Mouse (Mus musculus) cortical plate, adult 2 months (tissue): ENCODE data around the gene Pstpip1. TPM values are rescaled to one million over a fixed set of nuclear protein-coding genes. Genes with fewer than 3 reads are reported as not detected.

Experiments
- H3K27ac ChIP-seq: fragments of 200-500 bp; 2 replicates; pipeline ENCODE4 v1.5.1; 2012; ENCODE audit warnings: low read length, control low read depth, inconsistent platforms; ENCODE audit not compliant: insufficient read depth
- H3K4me1 ChIP-seq: fragments of 200-500 bp; 2 replicates; pipeline ENCODE4 v1.6.1; 2011; ENCODE audit warnings: low read length; ENCODE audit not compliant: control insufficient read depth, insufficient read depth
- H3K4me3 ChIP-seq: fragments of 200-500 bp; 2 replicates; pipeline ENCODE4 v1.5.1; 2011; ENCODE audit warnings: mild to moderate bottlenecking, low read length, control low read depth; ENCODE audit not compliant: insufficient read depth
- CTCF ChIP-seq: fragments of 200-500 bp; IDR thresholded peaks from 2 replicates; pipeline ENCODE4 v1.5.1; 2011; ENCODE audit warnings: mild to moderate bottlenecking, control low read depth, low read length; ENCODE audit not compliant: insufficient read depth; ENCODE audit errors: extremely low read depth
- POLR2A ChIP-seq: fragments of 200-500 bp; IDR thresholded peaks from 2 replicates; pipeline ENCODE4 v1.6.1; 2011; ENCODE audit warnings: mild to moderate bottlenecking, low read length, control low read depth; ENCODE audit not compliant: insufficient read depth; ENCODE audit errors: extremely low read depth
- polyA plus RNA-seq: library from polyadenylated mRNA; depleted of rRNA; stranded (reverse); fragments of >200 nt; gene quantifications from 2 replicates; pipeline ENCODE4 v1.2.3, GENCODE M21; 2012; rRNA removed

Pstpip1 gene
- 2.7 and 3.2 TPM in 2 replicates for polyA plus RNA-seq

GRCm38 (mm10) chr9:56089778-56090520, at the start of gene Pstpip1:
TSS of gene Pstpip1 (plus strand) at chr9:56089962.
- no peak for TF ChIP-seq CTCF
- no peak for TF ChIP-seq POLR2A
- Histone ChIP-seq H3K4me3 (no peak within 1 kb of the TSS), H3K4me1 (peaks cover 2% of the 10 kb centered on the region), H3K27ac (no peak within 1 kb of the TSS)

DNA sequence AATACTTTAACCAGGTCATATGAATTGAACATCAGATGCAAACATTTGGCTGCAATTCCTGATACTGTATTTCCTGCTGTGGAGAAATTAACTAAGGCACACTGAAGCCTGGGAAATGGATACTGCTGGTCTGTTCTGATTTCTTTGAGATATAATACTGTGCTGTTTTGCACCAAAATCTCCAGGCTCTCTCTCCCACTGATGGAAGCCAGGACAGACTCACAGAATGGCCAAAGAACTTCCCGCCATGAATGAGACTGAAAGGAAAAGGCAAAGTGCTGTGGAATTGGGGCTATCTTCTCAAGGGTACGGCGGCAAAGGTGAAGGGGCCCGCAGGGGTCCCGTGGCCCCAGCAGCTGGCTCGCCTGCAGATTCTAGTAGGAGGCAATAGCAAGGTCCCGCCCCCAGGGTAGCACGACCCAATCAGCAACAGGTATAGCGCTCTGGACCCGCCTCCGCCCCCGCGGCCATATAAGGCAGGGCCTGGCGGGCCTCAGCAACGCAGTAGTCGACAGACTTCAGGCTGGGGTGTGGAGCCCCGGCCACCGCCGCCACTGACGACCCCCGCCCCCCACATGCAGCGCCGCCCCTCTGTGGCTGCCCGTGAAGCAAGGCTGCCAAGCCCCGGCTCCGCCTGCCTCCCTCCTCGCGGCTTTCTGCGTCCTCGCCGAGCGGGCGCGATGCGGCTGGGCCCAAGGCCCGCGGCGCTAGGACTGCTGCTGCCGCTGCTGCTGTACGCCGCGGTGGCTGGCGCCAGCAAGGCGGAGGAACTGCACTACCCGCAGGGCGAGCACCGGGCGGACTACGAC, 48.2 kb upstream of the Pstpip1 start, which contains the start of gene Rcn2:
Gene Rcn2, plus strand, starts transcription at position 474 of the 809 bp plus-strand sequence.
- TF ChIP-seq POLR2A = peak; percentile 83
- no peak for TF ChIP-seq CTCF

GRCm38 (mm10) chr9:56042181-56042621, 47.6 kb upstream of the Pstpip1 start:
- Histone ChIP-seq H3K27ac (peak overlapping the region; percentile 91), H3K4me1 (peaks cover 4% of the 10 kb centered on the region), H3K4me3 (peak overlapping the region; percentile 88)
- TF ChIP-seq CTCF (no peak), POLR2A (no peak)

More for the DNA sequence above, 48.2 kb upstream of the Pstpip1 start, which contains the start of gene Rcn2:
- Histone ChIP-seq H3K27ac (peak within 1 kb of the TSS; percentile 91), H3K4me3 (peak within 1 kb of the TSS; percentile 88), H3K4me1 (peaks cover 4% of the 10 kb centered on the region)

DNA sequence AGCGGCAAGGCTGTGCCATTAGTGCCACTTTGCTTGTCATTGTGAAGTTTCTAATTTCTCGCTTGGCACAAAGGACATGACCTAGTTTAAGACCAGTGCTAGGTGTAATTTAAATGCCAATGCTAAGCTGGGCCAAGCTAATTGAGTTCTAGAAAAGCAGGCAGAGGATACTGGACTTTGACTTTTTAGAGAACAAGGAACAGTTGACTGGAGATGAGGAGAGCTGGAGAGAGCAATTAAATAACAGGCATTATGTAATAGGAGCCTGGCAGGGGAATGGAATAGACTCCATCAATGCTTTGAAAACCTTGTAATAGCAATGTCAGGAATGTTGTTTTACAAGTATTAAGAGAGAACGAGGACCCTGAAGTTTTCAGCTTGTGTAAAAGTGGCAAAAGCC, 36.0 kb upstream of the Pstpip1 start:
- no peaks in the 10 kb centered on the region; the same call in 1 of the 2 replicates for H3K4me1 ChIP-seq
- no peak overlapping the region for H3K27ac ChIP-seq
- TF ChIP-seq CTCF (no peak), POLR2A (no peak)
- H3K4me3 ChIP-seq = no peak overlapping the region

- no peak for TF ChIP-seq CTCF
- no peak for TF ChIP-seq POLR2A
- Histone ChIP-seq H3K27ac (no peak overlapping the region), H3K4me1 (no peaks in the 10 kb centered on the region; the same call in 1 of the 2 replicates), H3K4me3 (no peak overlapping the region)
Measured at GRCm38 (mm10) chr9:56056147-56056546, 33.6 kb upstream of the Pstpip1 start.

GRCm38 (mm10) chr9:56062336-56062735, 27.4 kb upstream of the Pstpip1 start:
- TF ChIP-seq POLR2A (no peak), CTCF (no peak)
- Histone ChIP-seq H3K27ac (no peak overlapping the region), H3K4me3 (no peak overlapping the region), H3K4me1 (no peaks in the 10 kb centered on the region; the same call in 1 of the 2 replicates)

DNA sequence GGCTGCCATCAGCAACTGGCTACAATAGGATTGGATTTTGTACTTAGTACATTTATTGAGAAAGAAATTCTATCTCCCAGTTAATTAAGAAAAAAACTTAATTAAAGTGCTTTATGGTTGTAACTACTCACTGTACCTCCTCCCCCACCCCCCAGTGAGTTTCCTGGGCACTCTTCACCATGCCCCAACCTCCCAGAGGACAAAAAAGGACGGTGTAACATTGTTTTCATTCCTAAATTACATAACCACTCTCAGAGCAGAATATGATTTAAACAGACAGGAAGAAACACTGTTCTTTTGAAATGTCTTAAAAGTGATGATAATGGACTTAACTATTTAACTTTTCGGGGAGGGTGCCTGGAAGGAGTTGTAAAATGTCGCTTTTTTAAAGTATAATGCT, 24.8 kb upstream of the Pstpip1 start:
- no peak for TF ChIP-seq POLR2A
- TF ChIP-seq CTCF = no peak
- no peak overlapping the region for H3K4me3 ChIP-seq
- H3K27ac ChIP-seq = no peak overlapping the region
- no peaks in the 10 kb centered on the region; the same call in 1 of the 2 replicates for H3K4me1 ChIP-seq

DNA sequence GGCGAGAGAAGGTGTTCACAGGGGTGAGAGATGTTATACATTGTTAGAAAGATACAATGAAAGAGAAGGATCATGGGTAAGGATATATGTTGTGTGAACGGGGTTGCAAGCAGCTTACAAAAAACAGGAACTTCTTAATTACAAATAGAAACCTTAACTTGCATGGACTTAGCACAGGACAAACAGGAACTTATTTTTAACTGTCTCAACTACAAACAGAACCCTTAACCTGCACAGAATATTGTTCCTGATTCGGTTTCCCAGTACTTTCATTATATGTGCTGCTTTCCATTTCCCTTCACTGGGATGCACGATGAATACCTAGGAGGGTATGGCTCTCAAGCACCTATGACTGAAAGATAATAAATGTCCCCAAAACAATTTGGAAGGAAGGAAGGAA, 21.8 kb upstream of the Pstpip1 start:
- no peak overlapping the region for H3K27ac ChIP-seq
- TF ChIP-seq CTCF (no peak), POLR2A (no peak)
- no peaks in the 10 kb centered on the region; the same call in 1 of the 2 replicates for H3K4me1 ChIP-seq

DNA sequence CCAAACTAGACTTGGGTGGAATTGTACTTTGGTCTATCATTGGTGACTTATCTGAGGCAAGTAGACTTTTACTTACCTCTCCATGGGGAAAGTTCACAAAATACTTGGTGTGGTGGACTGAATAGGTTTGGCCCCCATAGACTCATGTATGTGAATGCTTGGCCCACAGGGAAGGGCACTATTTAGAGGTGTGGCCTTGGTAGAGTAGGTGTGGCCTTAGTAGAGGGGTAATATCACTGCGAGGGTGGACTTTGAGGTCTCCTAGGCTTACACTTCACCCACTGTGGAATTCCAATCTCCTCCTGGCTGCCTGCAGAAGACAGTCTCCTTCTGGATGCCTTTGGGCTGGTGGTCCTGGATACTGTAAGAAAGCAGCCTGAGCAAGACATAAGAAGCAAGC, 21.1 kb upstream of the Pstpip1 start:
- no peak overlapping the region for H3K4me3 ChIP-seq
- TF ChIP-seq POLR2A = no peak
- no peak for TF ChIP-seq CTCF
- H3K4me1 ChIP-seq = no peaks in the 10 kb centered on the region; the same call in 1 of the 2 replicates

More for the DNA sequence above, 21.8 kb upstream of the Pstpip1 start:
- no peak overlapping the region for H3K4me3 ChIP-seq

More for the DNA sequence above, 21.1 kb upstream of the Pstpip1 start:
- H3K27ac ChIP-seq = no peak overlapping the region
